Mouse (Mus musculus): ENCODE data around the gene Sult6b2. TPM values are rescaled to one million over a fixed set of nuclear protein-coding genes. Genes with fewer than 3 reads are reported as not detected.

Gene Sult6b2
- polyA plus RNA-seq (2017; shearing (Covaris generic)) = not detected

DNA sequence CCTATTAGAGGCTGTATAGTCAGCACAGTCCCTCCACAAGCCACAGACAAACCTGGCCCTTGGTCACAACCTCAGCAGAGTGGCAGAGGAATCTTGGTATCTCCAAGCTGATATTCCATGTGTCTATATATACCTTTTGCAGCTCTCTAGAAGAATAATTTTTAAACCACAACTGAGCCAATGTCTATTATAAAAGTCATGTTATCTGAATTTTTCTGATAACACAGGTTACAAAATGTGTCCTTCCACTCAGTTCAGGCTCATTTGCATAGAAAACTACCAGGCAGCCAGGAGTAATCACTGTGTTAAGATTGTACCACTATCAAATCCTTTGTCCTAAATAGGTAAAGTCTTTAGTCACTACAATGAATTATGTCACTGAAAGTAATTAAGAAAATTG, at the start of gene Sult6b2:
Gene Sult6b2, minus strand, starts transcription at position 101 of the 400 bp plus-strand sequence.

DNA sequence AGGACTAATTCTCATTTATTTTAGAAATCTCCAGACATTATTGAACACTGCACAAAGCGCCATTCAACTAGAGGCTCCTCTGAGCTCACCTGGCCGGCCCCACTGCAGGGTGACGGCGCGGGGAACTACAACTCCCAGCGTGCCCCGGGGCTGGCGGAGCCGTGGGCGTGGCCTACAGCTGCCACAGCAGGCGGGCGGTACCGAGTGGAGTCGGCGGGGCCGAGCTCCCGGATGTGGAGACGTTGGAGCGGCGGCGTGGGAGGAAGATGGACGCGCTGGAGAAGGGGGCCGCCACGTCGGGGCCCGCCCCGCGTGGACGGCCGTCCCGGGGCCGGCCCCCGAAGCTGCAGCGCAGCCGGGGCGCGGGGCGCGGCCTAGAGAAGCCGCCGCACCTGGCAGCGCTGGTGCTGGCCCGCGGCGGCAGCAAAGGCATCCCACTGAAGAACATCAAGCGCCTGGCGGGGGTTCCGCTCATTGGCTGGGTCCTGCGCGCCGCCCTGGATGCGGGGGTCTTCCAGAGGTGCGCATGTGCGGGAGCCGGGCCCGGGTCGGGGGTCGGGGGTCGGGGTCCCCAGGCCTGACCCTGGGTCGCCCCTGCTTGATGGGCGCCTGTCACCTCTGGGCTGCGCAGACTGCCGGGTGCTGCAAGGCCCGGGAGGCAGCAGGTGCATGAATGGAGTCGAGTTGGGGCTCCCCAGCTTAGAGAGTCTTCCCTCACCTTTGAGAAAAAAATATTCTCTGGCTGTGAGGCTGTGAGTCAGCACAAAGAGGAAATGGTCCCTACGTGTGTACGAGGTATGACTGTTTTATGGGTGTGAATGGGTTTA, 47.6 kb downstream of the Sult6b2 start, which contains the start of gene Cmas:
Gene Cmas, plus strand, starts transcription at position 180 of the 827 bp plus-strand sequence.

Other genes with a start within 250 kb of the Sult6b2 start
- 0.17 TPM for gene Kcnj8, start 232.9 kb downstream of the Sult6b2 start, polyA plus RNA-seq (2017; shearing (Covaris generic))
- gene Abcc9, start 102.2 kb downstream of the Sult6b2 start, polyA plus RNA-seq (2017; shearing (Covaris generic)) = not detected
- 177 TPM for gene Cmas, start 47.8 kb downstream of the Sult6b2 start, polyA plus RNA-seq (2017; shearing (Covaris generic))
- 72.3 TPM for gene St8sia1, start 159.9 kb upstream of the Sult6b2 start, polyA plus RNA-seq (2017; shearing (Covaris generic))

All from naive thymus-derived CD4-positive, alpha-beta T cell, adult 5 months (primary cell).